Mouse (Mus musculus) heart, adult 9 months (tissue): Measurements from ENCODE around the gene Wwp2.
"Not testable (repeated sequence)": the region's sequence is repeated elsewhere in the genome, so short reads cannot be mapped to it uniquely, and the experiment has no call there.

Source experiments
- DNase-seq, 2 experiments: peaks; one replicate each; pipeline ENCODE4 v3.0.0; 2022; ENCODE audit warnings: low spot score in 2 of 2

Wwp2 gene

GRCm38 (mm10) chr8:107475613-107476012 lies 39.4 kb downstream of the Wwp2 start:
- no peak for DNase-seq

GRCm38 (mm10) chr8:107476786-107477185 lies 40.6 kb downstream of the Wwp2 start:
- not testable (repeated sequence) for DNase-seq

GRCm38 (mm10) chr8:107478728-107479127 lies 42.6 kb downstream of the Wwp2 start:
- DNase-seq: no peak

GRCm38 (mm10) chr8:107480436-107480835 lies 44.3 kb downstream of the Wwp2 start:
- DNase-seq: no peak

- DNase-seq: peak in 1 of 2 experiments; percentile 6
Measured at GRCm38 (mm10) chr8:107483250-107483649, 47.1 kb downstream of the Wwp2 start.

GRCm38 (mm10) chr8:107484956-107485355 lies 48.8 kb downstream of the Wwp2 start:
- DNase-seq: no peak

- DNase-seq: no peak
Measured at GRCm38 (mm10) chr8:107488551-107488950, 52.4 kb downstream of the Wwp2 start.

GRCm38 (mm10) chr8:107489086-107489485 lies 52.9 kb downstream of the Wwp2 start:
- no peak for DNase-seq

- peak; percentile 31 to 34 for DNase-seq
Measured at GRCm38 (mm10) chr8:107489921-107490320, 53.8 kb downstream of the Wwp2 start.

GRCm38 (mm10) chr8:107490649-107491048 lies 54.5 kb downstream of the Wwp2 start:
- no peak for DNase-seq

GRCm38 (mm10) chr8:107491212-107491611 lies 55.0 kb downstream of the Wwp2 start:
- DNase-seq: no peak

- no peak for DNase-seq
Measured at GRCm38 (mm10) chr8:107491831-107492230, 55.7 kb downstream of the Wwp2 start.

GRCm38 (mm10) chr8:107492802-107493201 lies 56.6 kb downstream of the Wwp2 start:
- DNase-seq: no peak

GRCm38 (mm10) chr8:107495425-107495824 lies 59.3 kb downstream of the Wwp2 start:
- DNase-seq: no peak

- DNase-seq: no peak
Measured at GRCm38 (mm10) chr8:107497708-107498107, 61.5 kb downstream of the Wwp2 start.

GRCm38 (mm10) chr8:107498390-107498789 lies 62.2 kb downstream of the Wwp2 start:
- DNase-seq: no peak

GRCm38 (mm10) chr8:107498806-107499205 lies 62.6 kb downstream of the Wwp2 start:
- no peak for DNase-seq

GRCm38 (mm10) chr8:107499519-107499918 lies 63.4 kb downstream of the Wwp2 start:
- no peak for DNase-seq

- no peak for DNase-seq
Measured at GRCm38 (mm10) chr8:107502407-107502806, 66.2 kb downstream of the Wwp2 start.

- DNase-seq: no peak
Measured at GRCm38 (mm10) chr8:107502922-107503321, 66.8 kb downstream of the Wwp2 start.

GRCm38 (mm10) chr8:107503354-107503753 lies 67.2 kb downstream of the Wwp2 start:
- DNase-seq: no peak

GRCm38 (mm10) chr8:107504239-107504985 lies 68.2 kb downstream of the Wwp2 start:
- DNase-seq: no peak

GRCm38 (mm10) chr8:107505271-107505670 lies 69.1 kb downstream of the Wwp2 start:
- DNase-seq: no peak

- DNase-seq: no peak
Measured at GRCm38 (mm10) chr8:107507019-107507418, 70.9 kb downstream of the Wwp2 start.
